ENCODE assay signal across 9 mouse cellular contexts in genomic region chr13:60225736-60226135, GRCm38 (mm10). TPM values are rescaled to one million over a fixed set of nuclear protein-coding genes. Genes with fewer than 3 reads are reported as not detected.
DNase-seq lines count a peak whose midpoint lies in the region; ATAC-seq lines count a peak whose summit lies in the region.
"Had no signal": no experiment of that assay in that cellular context is flagged by ENCODE, and none has a peak within 500 bp of the region (broad histone marks: within the 10 kb centered on the region; RNA-seq: fewer than 3 reads in every experiment).

No protein-coding gene starts in this region.

- no peak overlapping the region for H3K4me2 ChIP-seq in liver, embryonic 13.5 days
- no peak overlapping the region for H3K4me2 ChIP-seq in liver, embryonic 12.5 days
- H3K4me2 ChIP-seq in embryonic facial prominence, embryonic 12.5 days (replicated peaks): peak overlapping the region; percentile 32

- no peaks in the 10 kb centered on the region for H3K36me3 ChIP-seq in liver, embryonic 13.5 days
- no peaks in the 10 kb centered on the region for H3K36me3 ChIP-seq in liver, embryonic 12.5 days
- no peaks in the 10 kb centered on the region for H3K36me3 ChIP-seq in embryonic facial prominence, embryonic 12.5 days

- peaks cover 3% of the 10 kb centered on the region; the same call in 1 of the 2 replicates for H3K9me3 ChIP-seq in liver, embryonic 13.5 days (replicated peaks)
- H3K9me3 ChIP-seq in liver, embryonic 12.5 days (replicated peaks): no peaks in the 10 kb centered on the region
- 0 out of 2 replicates have a peak, but pooled peaks cover 5% of the 10 kb centered on the region for H3K9me3 ChIP-seq in embryonic facial prominence, embryonic 12.5 days

- no peak for DNase-seq in liver, embryonic 13.5 days
- DNase-seq in heart, postnatal 4 days: peak; percentile 32
- peak; percentile 5 for DNase-seq in lung, postnatal 25 days (ENCODE audit: low spot score)
- DNase-seq in frontal cortex, postnatal 36 days (ENCODE audit: low spot score in 2 of 2): no peak
- DNase-seq in c-Kit-positive CD71-positive TER-119-positive erythroid progenitor cells, embryonic 14.5 days (ENCODE audit: low spot score): no peak

- H3K9ac ChIP-seq in liver, embryonic 13.5 days: no peak overlapping the region
- H3K9ac ChIP-seq in liver, embryonic 12.5 days: no peak overlapping the region
- no peak overlapping the region for H3K9ac ChIP-seq in embryonic facial prominence, embryonic 12.5 days

- H3K27ac ChIP-seq in liver, embryonic 13.5 days: peak overlapping the region; percentile 8; the same call in 1 of the 2 replicates
- H3K27ac ChIP-seq in liver, embryonic 12.5 days: no peak overlapping the region
- peak overlapping the region; percentile 95 for H3K27ac ChIP-seq in embryonic facial prominence, embryonic 12.5 days

- H3K4me3 ChIP-seq in liver, embryonic 13.5 days (replicated peaks): no peak overlapping the region
- H3K4me3 ChIP-seq in liver, embryonic 12.5 days: no peak overlapping the region
- no peak overlapping the region for H3K4me3 ChIP-seq in embryonic facial prominence, embryonic 12.5 days

- ATAC-seq in liver, embryonic 13.5 days (ENCODE audit: low read depth): no peak
- ATAC-seq in liver, embryonic 12.5 days: no peak
- no peak for ATAC-seq in embryonic facial prominence, embryonic 12.5 days (ENCODE audit: insufficient number of reproducible peaks, insufficient read depth, low FRiP score, low TSS enrichment)
- no peak for ATAC-seq in cerebellum, adult (ENCODE audit: insufficient number of reproducible peaks, low FRiP score, low TSS enrichment)

- H3K27me3 ChIP-seq in liver, embryonic 13.5 days: no peaks in the 10 kb centered on the region
- H3K27me3 ChIP-seq in liver, embryonic 12.5 days (replicated peaks): no peaks in the 10 kb centered on the region
- H3K27me3 ChIP-seq in embryonic facial prominence, embryonic 12.5 days: no peaks in the 10 kb centered on the region

- no peaks in the 10 kb centered on the region for H3K4me1 ChIP-seq in liver, embryonic 13.5 days (replicated peaks)
- no peaks in the 10 kb centered on the region for H3K4me1 ChIP-seq in liver, embryonic 12.5 days
- peaks cover 36% of the 10 kb centered on the region for H3K4me1 ChIP-seq in embryonic facial prominence, embryonic 12.5 days

- 55% methylated on average over 1 of the region's 1 CpGs for WGBS in liver, embryonic 13.5 days (ENCODE audit: insufficient replicate concordance)
- WGBS in liver, embryonic 12.5 days (ENCODE audit: insufficient replicate concordance): 67% methylated on average over 1 of the region's 1 CpGs
- WGBS in embryonic facial prominence, embryonic 12.5 days: 55% methylated on average over 1 of the region's 1 CpGs

RNA-seq across cellular contexts. Expression of gene Gas1, which starts 48.6 kb away (rescaled TPM):
- 2.8 and 4.1 TPM in 2 replicates for polyA plus RNA-seq in liver, embryonic 13.5 days (2015; fragmentation: Nextera tagmentation; extraction: Ambion mirVana)
- 11.9 and 16.3 TPM in 2 replicates for polyA plus RNA-seq in liver, embryonic 12.5 days (2016; fragmentation: Nextera tagmentation; extraction: Ambion mirVana)
- 261 and 307 TPM in 2 replicates for polyA plus RNA-seq in embryonic facial prominence, embryonic 12.5 days (2016; fragmentation: Nextera tagmentation; extraction: Ambion mirVana)
- 10 to 100 TPM; 53.5 to 56.8 TPM for total RNA-seq in heart, postnatal 4 days (2021)
- total RNA-seq: MEL had no signal

Comparison
In these comparisons a context has a peak if more than half of its experiments do, and no peak if none do; other contexts are left out.
1. DNase-seq: peak in heart, postnatal 4 days (single experiment) and lung, postnatal 25 days (single experiment); none in liver, embryonic 13.5 days (single experiment), frontal cortex, postnatal 36 days (0 of 2) and c-Kit-positive CD71-positive TER-119-positive erythroid progenitor cells, embryonic 14.5 days (single experiment).
2. RNA of gene Gas1, which starts 48.6 kb away (polyA plus RNA-seq): 261 to 307 TPM in embryonic facial prominence, embryonic 12.5 days; 11.9 to 16.3 TPM in liver, embryonic 12.5 days and 2.8 to 4.1 TPM in liver, embryonic 13.5 days; every median in the first group is over 10 times any median in the second.